Mouse (Mus musculus): ENCODE data around the gene Lgr4. TPM values are rescaled to one million over a fixed set of nuclear protein-coding genes. Genes with fewer than 3 reads are reported as not detected.

The Lgr4 gene
- polyA plus RNA-seq, 1 experiment = 6.6 TPM

- 29% methylated on average over 22 of the region's 22 CpGs for WGBS
- no peak overlapping the region for H3K4me3 ChIP-seq (replicated peaks; ENCODE audit: extremely low read depth, low read depth, low read length)
- no peak for TF ChIP-seq CTCF (IDR thresholded peaks at IDR 0.05; ENCODE audit: insufficient read depth, low read length)
- TF ChIP-seq POLR2A (IDR thresholded peaks at IDR 0.05; ENCODE audit: borderline replicate concordance, extremely low read depth, low read depth, low read length) = no peak
- 0 out of 2 replicates have a peak, but pooled peaks cover 2% of the 10 kb centered on the region for H3K4me1 ChIP-seq (ENCODE audit: control insufficient read depth, insufficient read depth, low read length)
- DNase-seq = peak; percentile 10
These were observed 1.3 kb downstream of the Lgr4 start for GRCm38 (mm10) chr2:109918592-109919262.

DNA sequence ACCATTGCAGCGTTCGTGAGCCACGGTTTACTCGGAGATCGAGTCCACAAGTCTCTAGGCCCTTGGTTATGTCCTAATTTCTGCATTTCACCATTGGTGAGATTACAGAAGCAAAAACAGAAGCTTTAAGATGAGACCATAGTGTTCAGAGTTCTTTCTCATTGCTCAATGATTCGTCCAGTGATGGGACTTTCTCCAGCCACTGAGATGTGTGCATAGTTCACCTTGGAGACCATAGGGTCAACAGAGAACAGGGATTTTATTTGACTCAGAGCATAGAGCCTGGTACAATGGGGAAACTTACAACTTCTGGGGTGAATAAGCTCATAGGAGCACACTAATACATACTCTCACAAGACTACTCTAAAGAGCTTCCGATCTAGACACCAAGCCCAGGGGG lies 3.0 kb downstream of the Lgr4 start:
- no peak overlapping the region for H3K4me3 ChIP-seq (replicated peaks; ENCODE audit: extremely low read depth, low read depth, low read length)
- no peak for TF ChIP-seq CTCF (IDR thresholded peaks at IDR 0.05; ENCODE audit: insufficient read depth, low read length)
- no peak for TF ChIP-seq POLR2A (IDR thresholded peaks at IDR 0.05; ENCODE audit: borderline replicate concordance, extremely low read depth, low read depth, low read length)
- no peak for DNase-seq
- WGBS = 81% methylated on average over 7 of the region's 7 CpGs
- 0 out of 2 replicates have a peak, but pooled peaks cover 2% of the 10 kb centered on the region for H3K4me1 ChIP-seq (ENCODE audit: control insufficient read depth, insufficient read depth, low read length)

- no peak overlapping the region for H3K4me3 ChIP-seq (replicated peaks; ENCODE audit: extremely low read depth, low read depth, low read length)
- DNase-seq = no peak
- no peak for TF ChIP-seq CTCF (IDR thresholded peaks at IDR 0.05; ENCODE audit: insufficient read depth, low read length)
- TF ChIP-seq POLR2A (IDR thresholded peaks at IDR 0.05; ENCODE audit: borderline replicate concordance, extremely low read depth, low read depth, low read length) = no peak
- 77% methylated on average over 8 of the region's 8 CpGs for WGBS
- H3K4me1 ChIP-seq (ENCODE audit: control insufficient read depth, insufficient read depth, low read length) = 0 out of 2 replicates have a peak, but pooled peaks cover 2% of the 10 kb centered on the region
These were observed 4.0 kb downstream of the Lgr4 start for GRCm38 (mm10) chr2:109921298-109922035.

DNA sequence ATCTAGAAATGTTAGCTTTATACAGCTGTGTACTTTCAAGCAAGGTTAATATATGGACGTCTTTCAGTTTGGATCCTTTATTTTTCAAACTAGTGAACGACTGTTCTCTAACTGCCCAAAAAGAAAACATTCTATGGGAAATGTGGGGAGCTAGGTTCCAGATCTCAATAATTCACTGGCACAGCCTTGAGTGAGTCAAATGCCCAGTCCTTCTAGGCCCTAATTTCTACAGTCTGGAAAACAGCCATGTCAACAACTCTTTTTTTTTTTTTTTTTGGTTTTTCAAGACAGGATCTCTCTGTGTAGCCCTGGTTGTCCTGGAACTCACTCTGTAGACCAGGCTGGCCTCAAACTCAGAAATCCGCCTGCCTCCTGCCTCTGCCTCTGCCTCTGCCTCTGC lies 4.9 kb downstream of the Lgr4 start:
- no peak for TF ChIP-seq CTCF (IDR thresholded peaks at IDR 0.05; ENCODE audit: insufficient read depth, low read length)
- TF ChIP-seq POLR2A (IDR thresholded peaks at IDR 0.05; ENCODE audit: borderline replicate concordance, extremely low read depth, low read depth, low read length) = no peak
- Histone ChIP-seq H3K4me1 (ENCODE audit: control insufficient read depth, insufficient read depth, low read length) (0 out of 2 replicates have a peak, but pooled peaks cover 2% of the 10 kb centered on the region), H3K4me3 (replicated peaks; ENCODE audit: extremely low read depth, low read depth, low read length) (no peak overlapping the region)
- no peak for DNase-seq
- WGBS = 88% methylated on average over 3 of the region's 3 CpGs

GRCm38 (mm10) chr2:109923031-109923430 lies 5.6 kb downstream of the Lgr4 start:
- H3K4me3 ChIP-seq (replicated peaks; ENCODE audit: extremely low read depth, low read depth, low read length) = no peak overlapping the region
- 0 out of 2 replicates have a peak, but pooled peaks cover 2% of the 10 kb centered on the region for H3K4me1 ChIP-seq (ENCODE audit: control insufficient read depth, insufficient read depth, low read length)
- 91% methylated on average over 3 of the region's 3 CpGs for WGBS
- DNase-seq = no peak
- TF ChIP-seq CTCF (IDR thresholded peaks at IDR 0.05; ENCODE audit: insufficient read depth, low read length) = no peak
- no peak for TF ChIP-seq POLR2A (IDR thresholded peaks at IDR 0.05; ENCODE audit: borderline replicate concordance, extremely low read depth, low read depth, low read length)

- H3K4me1 ChIP-seq (ENCODE audit: control insufficient read depth, insufficient read depth, low read length) = no peaks in the 10 kb centered on the region
- no peak overlapping the region for H3K4me3 ChIP-seq (replicated peaks; ENCODE audit: extremely low read depth, low read depth, low read length)
- no peak for DNase-seq
- WGBS = 94% methylated on average over 3 of the region's 3 CpGs
- TF ChIP-seq POLR2A (IDR thresholded peaks at IDR 0.05; ENCODE audit: borderline replicate concordance, extremely low read depth, low read depth, low read length) (no peak), CTCF (IDR thresholded peaks at IDR 0.05; ENCODE audit: insufficient read depth, low read length) (no peak)
These were observed 6.5 kb downstream of the Lgr4 start for GRCm38 (mm10) chr2:109923945-109924344.

DNA sequence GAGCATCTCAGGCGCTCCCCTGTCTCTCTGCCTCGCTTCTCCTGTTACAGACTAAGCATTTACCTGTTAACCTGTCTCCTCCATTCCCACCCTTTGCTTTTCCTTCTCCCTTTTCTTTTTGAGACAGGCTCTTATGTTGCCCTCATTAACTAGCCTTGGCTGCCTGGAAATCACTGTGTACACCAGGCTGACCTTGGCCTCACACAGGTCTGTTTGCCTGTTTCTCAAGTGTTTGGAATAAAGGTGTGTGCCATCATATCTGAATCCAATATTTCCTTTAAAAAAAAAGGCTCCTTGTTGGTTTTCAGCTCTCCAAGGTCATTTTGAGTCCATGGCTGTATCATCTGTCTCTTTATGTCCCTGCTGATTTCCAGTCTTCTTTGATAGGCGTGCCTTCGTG lies 9.5 kb downstream of the Lgr4 start:
- H3K4me3 ChIP-seq (replicated peaks; ENCODE audit: extremely low read depth, low read depth, low read length) = no peak overlapping the region
- H3K4me1 ChIP-seq (ENCODE audit: control insufficient read depth, insufficient read depth, low read length) = no peaks in the 10 kb centered on the region
- TF ChIP-seq POLR2A (IDR thresholded peaks at IDR 0.05; ENCODE audit: borderline replicate concordance, extremely low read depth, low read depth, low read length) (no peak), CTCF (IDR thresholded peaks at IDR 0.05; ENCODE audit: insufficient read depth, low read length) (no peak)
- no peak for DNase-seq
- 89% methylated on average over 4 of the region's 4 CpGs for WGBS

GRCm38 (mm10) chr2:109927446-109927845 lies 10.0 kb downstream of the Lgr4 start:
- TF ChIP-seq CTCF (IDR thresholded peaks at IDR 0.05; ENCODE audit: insufficient read depth, low read length) (no peak), POLR2A (IDR thresholded peaks at IDR 0.05; ENCODE audit: borderline replicate concordance, extremely low read depth, low read depth, low read length) (no peak)
- 86% methylated on average over 7 of the region's 7 CpGs for WGBS
- no peak for DNase-seq
- Histone ChIP-seq H3K4me1 (ENCODE audit: control insufficient read depth, insufficient read depth, low read length) (no peaks in the 10 kb centered on the region), H3K4me3 (replicated peaks; ENCODE audit: extremely low read depth, low read depth, low read length) (no peak overlapping the region)

DNA sequence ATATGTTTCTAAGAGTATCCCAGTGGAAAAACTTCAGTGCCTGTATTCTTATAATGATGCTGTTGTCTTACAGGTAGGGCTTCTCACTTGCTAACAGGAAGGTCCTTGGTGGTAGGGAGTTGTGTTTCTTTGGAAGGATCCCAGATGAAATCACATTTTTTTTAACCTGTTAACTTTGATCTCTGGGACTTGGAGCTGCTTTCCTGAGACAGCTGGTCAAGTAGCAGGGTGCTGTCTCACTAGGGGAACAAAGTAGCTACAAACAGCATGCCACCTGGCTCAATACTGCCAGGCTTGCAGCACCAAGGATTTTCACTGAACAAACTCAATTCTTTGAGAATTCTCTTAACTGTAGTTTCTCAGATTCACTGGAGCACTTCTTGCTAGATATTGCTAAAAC lies 10.4 kb downstream of the Lgr4 start:
- DNase-seq = no peak
- Histone ChIP-seq H3K4me3 (replicated peaks; ENCODE audit: extremely low read depth, low read depth, low read length) (no peak overlapping the region), H3K4me1 (ENCODE audit: control insufficient read depth, insufficient read depth, low read length) (no peaks in the 10 kb centered on the region)
- no peak for TF ChIP-seq CTCF (IDR thresholded peaks at IDR 0.05; ENCODE audit: insufficient read depth, low read length)
- TF ChIP-seq POLR2A (IDR thresholded peaks at IDR 0.05; ENCODE audit: borderline replicate concordance, extremely low read depth, low read depth, low read length) = no peak

- 72% methylated on average over 4 of the region's 4 CpGs for WGBS
- Histone ChIP-seq H3K4me3 (replicated peaks; ENCODE audit: extremely low read depth, low read depth, low read length) (no peak overlapping the region), H3K4me1 (ENCODE audit: control insufficient read depth, insufficient read depth, low read length) (no peaks in the 10 kb centered on the region)
- TF ChIP-seq POLR2A (IDR thresholded peaks at IDR 0.05; ENCODE audit: borderline replicate concordance, extremely low read depth, low read depth, low read length) = no peak
- no peak for TF ChIP-seq CTCF (IDR thresholded peaks at IDR 0.05; ENCODE audit: insufficient read depth, low read length)
- DNase-seq = no peak
These were observed 11.3 kb downstream of the Lgr4 start for GRCm38 (mm10) chr2:109928791-109929190.
